Mouse (Mus musculus) G1E (cell line): ENCODE data around the gene Prkcg.

Source experiments
- CTCF ChIP-seq: IDR thresholded peaks from 2 replicates; pipeline ENCODE4 v1.5.1; 2012; ENCODE audit warnings: low read depth, low read length, inconsistent platforms, mixed read lengths
- GATA1 ChIP-seq: IDR thresholded peaks from 2 replicates; pipeline ENCODE4 v1.6.1; 2012; ENCODE audit warnings: borderline replicate concordance, low read length, inconsistent platforms, mixed read lengths
- POLR2AphosphoS5 ChIP-seq: IDR thresholded peaks from 2 replicates; pipeline ENCODE4 v1.6.1; 2012; ENCODE audit warnings: low read depth, low read length, inconsistent platforms; ENCODE audit not compliant: insufficient replicate concordance
- TAL1 ChIP-seq: conservative IDR thresholded peaks from 2 replicates; pipeline ENCODE4 v1.6.1; 2012; ENCODE audit warnings: low read depth, low read length, inconsistent platforms, mixed read lengths

GRCm38 (mm10) chr7:3360678-3361077 is 71.7 kb downstream of the Prkcg start:
- TF ChIP-seq CTCF = no peak
- no peak for TF ChIP-seq POLR2AphosphoS5
- no peak for TF ChIP-seq TAL1
- no peak for TF ChIP-seq GATA1
